Mouse (Mus musculus): ENCODE measurements at regions not wholly inside any gene's neighbourhood (a gene's known extent, or its start where the extent isn't known, plus 50 kb on each side); places are given as distances from the start of the nearest gene placed in this dataset.
"Not testable (repeated sequence)": the region's sequence is repeated elsewhere in the genome, so short reads cannot be mapped to it uniquely, and the experiment has no call there.

DNA sequence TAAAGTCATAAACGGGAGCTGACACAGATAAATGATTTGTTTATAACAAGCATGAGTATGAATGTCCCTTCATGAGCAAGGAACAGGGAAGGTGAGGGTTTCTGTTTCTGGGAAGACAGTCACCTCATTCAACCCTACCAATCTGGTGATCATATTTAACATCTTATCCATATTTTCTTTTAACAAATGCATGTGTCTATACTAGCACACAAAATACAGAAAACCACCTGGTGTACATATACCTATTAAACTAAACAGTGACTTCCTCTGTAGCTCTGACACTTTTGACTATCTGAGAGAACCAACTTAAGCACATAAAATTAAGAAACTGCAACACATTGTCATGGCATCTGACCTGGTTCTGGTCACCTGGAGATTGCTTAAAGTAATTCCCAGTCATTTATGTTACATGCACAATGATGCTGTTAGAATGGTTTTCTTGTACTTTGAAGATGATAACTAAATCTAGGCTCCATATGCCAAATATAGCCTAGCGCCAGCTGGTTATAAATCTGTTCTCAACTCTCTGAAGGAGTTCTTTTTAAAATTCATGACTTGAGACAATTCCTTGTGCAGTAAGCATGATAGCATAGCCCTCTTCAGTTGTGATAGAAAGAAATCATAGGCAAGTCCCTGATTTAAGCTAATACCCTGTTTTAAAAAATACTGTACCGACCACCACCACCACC, 1163.6 kb upstream of the Tyrp1 start:
- H3K4me2 ChIP-seq (ENCODE audit: low read depth): no peak overlapping the region
- H3K27me3 ChIP-seq (ENCODE audit: insufficient read depth, low read length): no peaks in the 10 kb centered on the region
- no peak for TF ChIP-seq CTCF (IDR thresholded peaks at IDR 0.05; ENCODE audit: low read depth)
- no peaks in the 10 kb centered on the region for H3K36me3 ChIP-seq (ENCODE audit: insufficient read depth)
- no peak overlapping the region for H3K9ac ChIP-seq
- peak overlapping the region; percentile 69 for H3K27ac ChIP-seq (ENCODE audit: low read depth, low read length)
- 0 out of 2 replicates have a peak, but pooled peaks cover 4% of the 10 kb centered on the region for H3K4me1 ChIP-seq (ENCODE audit: insufficient read depth)
- 57% methylated on average over 3 of the region's 3 CpGs for WGBS
- ATAC-seq (peak; percentile 83), DNase-seq (peak; percentile 85)
- H3K4me3 ChIP-seq (ENCODE audit: low read depth, low read length): no peak overlapping the region
- H3K9me3 ChIP-seq (ENCODE audit: low read length): no peaks in the 10 kb centered on the region

DNA sequence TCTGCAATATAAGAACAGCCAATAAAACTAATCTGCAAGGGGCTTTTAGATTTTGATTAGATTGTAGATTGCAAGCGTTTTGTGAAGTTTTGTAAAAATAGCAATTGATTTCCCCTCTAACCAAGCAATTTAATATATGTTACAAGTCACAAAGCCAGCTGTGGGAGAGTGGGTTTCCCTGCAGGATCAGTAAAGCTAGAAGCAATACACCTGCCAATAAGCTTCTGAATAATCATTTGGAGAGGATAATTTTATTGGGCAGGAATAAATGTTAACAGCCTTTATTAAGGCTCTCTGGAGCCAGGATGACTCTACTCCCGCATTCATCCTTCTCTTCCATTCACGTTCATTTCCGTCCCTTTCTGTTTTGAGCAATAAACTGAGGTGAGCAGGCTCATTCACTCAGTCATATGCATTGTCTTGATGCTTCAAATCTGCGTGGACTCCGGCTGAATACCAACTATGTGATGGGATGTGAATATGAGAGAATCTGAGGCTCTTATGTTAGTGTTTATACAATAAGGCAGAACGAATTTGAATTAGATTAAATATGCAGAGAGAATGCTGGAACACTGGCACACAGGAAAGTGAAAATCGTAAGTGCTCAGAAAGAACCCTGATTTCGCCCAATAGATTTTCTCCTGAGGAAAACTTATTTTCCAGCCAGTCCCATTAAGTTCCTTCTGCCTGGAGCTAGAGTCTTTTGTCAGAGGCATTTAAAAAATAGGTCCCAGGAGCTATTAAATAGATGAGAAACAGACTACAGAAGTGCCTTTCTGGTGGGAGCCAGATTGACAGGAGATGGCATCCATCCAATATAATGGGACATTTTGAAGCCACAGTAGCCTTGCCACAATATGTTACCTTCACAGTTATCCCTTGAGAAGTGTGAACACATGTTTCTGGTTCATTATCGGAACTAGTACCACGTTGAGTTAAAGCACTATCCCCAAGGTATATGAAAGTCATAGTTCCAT, 1138.8 kb upstream of the Tyrp1 start:
- H3K9ac ChIP-seq: no peak overlapping the region
- no peaks in the 10 kb centered on the region for H3K27me3 ChIP-seq (ENCODE audit: insufficient read depth, low read length)
- H3K27ac ChIP-seq (ENCODE audit: low read depth, low read length): no peak overlapping the region
- TF ChIP-seq CTCF (IDR thresholded peaks at IDR 0.05; ENCODE audit: low read depth): no peak
- H3K9me3 ChIP-seq (ENCODE audit: low read length): no peaks in the 10 kb centered on the region
- WGBS: 49% methylated on average over 11 of the region's 11 CpGs
- H3K4me3 ChIP-seq (ENCODE audit: low read depth, low read length): no peak overlapping the region
- no peak for ATAC-seq
- H3K36me3 ChIP-seq (ENCODE audit: insufficient read depth): no peaks in the 10 kb centered on the region
- H3K4me1 ChIP-seq (ENCODE audit: insufficient read depth): no peaks in the 10 kb centered on the region
- DNase-seq: peak; percentile 5
- H3K4me2 ChIP-seq (ENCODE audit: low read depth): no peak overlapping the region

DNA sequence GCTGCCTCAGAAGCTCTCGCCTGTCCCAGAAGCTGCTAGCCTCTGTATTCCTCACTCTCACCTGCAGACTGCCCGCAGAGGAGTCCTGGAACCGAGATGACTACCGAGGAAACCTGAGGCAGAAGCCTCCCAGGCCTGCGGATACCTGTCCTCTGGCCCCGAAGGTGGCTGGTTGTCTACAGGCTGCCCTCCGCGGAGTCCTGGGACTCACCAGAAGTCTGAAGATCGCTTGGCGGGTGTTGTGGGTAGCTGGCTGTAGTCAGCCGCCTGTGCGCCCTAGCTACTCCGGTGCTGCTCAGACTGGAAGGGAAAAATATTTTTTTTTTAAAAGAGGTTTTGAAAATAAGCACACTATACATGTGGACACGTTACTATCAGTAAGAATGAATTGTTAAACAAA, 1113.0 kb upstream of the Tyrp1 start:
- not testable (repeated sequence) for DNase-seq; ATAC-seq; H3K4me1 ChIP-seq (ENCODE audit: insufficient read depth); H3K9me3 ChIP-seq (ENCODE audit: low read length); H3K27me3 ChIP-seq (ENCODE audit: insufficient read depth, low read length); H3K27ac ChIP-seq (ENCODE audit: low read depth, low read length); H3K9ac ChIP-seq; H3K4me3 ChIP-seq (ENCODE audit: low read depth, low read length); H3K4me2 ChIP-seq (ENCODE audit: low read depth); H3K36me3 ChIP-seq (ENCODE audit: insufficient read depth)
- WGBS: 94% methylated on average over 14 of the region's 14 CpGs

DNA sequence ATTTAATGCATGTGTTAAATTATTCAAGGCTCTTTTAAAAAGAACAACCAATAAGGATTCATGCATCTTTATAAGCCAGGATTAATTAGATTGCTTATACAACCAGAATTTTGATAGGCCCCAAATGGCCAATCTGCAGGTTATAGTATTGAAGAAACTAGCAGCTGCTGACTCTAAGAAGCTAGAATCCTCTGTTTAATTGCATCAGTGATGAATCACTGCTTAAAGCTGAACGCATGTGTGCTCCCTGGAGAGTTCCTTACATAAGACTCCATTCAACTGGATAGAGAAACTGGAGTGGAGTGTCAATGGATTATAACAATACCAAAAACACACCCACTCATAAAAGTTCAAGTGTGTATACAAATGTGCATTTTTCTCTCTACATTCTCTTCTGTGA, 1109.8 kb upstream of the Tyrp1 start:
- Histone ChIP-seq H3K36me3 (ENCODE audit: insufficient read depth) (no peaks in the 10 kb centered on the region), H3K4me3 (ENCODE audit: low read depth, low read length) (no peak overlapping the region), H3K27me3 (ENCODE audit: insufficient read depth, low read length) (no peaks in the 10 kb centered on the region), H3K4me2 (ENCODE audit: low read depth) (no peak overlapping the region), H3K27ac (ENCODE audit: low read depth, low read length) (no peak overlapping the region), H3K9ac (no peak overlapping the region), H3K9me3 (ENCODE audit: low read length) (no peaks in the 10 kb centered on the region), H3K4me1 (ENCODE audit: insufficient read depth) (no peaks in the 10 kb centered on the region)
- 53% methylated on average over 1 of the region's 1 CpGs for WGBS
- no peak for DNase-seq
- TF ChIP-seq CTCF (IDR thresholded peaks at IDR 0.05; ENCODE audit: low read depth): no peak
- no peak for ATAC-seq

DNA sequence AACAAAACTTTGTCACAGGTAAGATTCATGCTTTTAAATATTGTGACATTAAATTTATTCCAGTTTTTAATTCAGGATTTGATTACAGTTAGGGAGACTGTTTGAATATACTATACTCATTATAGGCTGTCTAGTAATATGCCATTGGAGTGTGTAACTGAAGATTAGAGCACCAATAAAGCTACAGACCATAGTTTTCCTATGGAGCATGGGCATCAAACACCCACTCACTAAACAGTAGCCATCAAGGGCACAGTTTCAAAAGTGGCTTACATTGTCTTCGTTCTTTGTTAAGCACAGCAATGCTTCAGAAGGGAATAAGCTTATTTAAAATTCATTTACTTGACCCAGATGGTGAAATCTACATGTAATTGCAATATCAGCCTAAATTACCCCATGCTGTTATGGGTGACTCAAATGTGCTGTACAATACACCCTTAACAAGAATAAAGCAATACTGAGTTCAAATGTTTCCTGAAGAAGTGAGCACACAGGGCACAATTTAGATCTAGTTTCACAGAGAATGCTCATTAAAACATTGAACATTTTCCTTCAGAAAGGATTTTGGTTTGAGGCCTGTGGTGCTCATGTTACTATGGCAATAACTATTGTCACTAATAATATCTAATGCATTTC, 1092.9 kb upstream of the Tyrp1 start:
- DNase-seq (no peak), ATAC-seq (no peak)
- H3K4me1 ChIP-seq (ENCODE audit: insufficient read depth): no peaks in the 10 kb centered on the region
- no peak overlapping the region for H3K9ac ChIP-seq
- H3K9me3 ChIP-seq (ENCODE audit: low read length): peaks cover 4% of the 10 kb centered on the region; the same call in 1 of the 2 replicates
- WGBS: 33% methylated on average over 1 of the region's 1 CpGs
- no peaks in the 10 kb centered on the region for H3K36me3 ChIP-seq (ENCODE audit: insufficient read depth)
- no peak for TF ChIP-seq CTCF (IDR thresholded peaks at IDR 0.05; ENCODE audit: low read depth)
- no peak overlapping the region for H3K4me3 ChIP-seq (ENCODE audit: low read depth, low read length)
- H3K27ac ChIP-seq (ENCODE audit: low read depth, low read length): no peak overlapping the region
- H3K27me3 ChIP-seq (ENCODE audit: insufficient read depth, low read length): no peaks in the 10 kb centered on the region
- no peak overlapping the region for H3K4me2 ChIP-seq (ENCODE audit: low read depth)
